Mouse (Mus musculus) gastrocnemius, postnatal 25 days (tissue): Measurements from ENCODE around the gene Hipk4. TPM values are rescaled to one million over a fixed set of nuclear protein-coding genes. Genes with fewer than 3 reads are reported as not detected.

ENCODE experiments used
- DNase-seq: peaks from one replicate; pipeline ENCODE4 v3.0.0; 2022
- total RNA-seq, 2 experiments: library from RNA; stranded (reverse); gene quantifications; 1 replicate in 1 of 2; 2 replicates in 1 of 2; pipeline ENCODE4 v1.2.3; 2021

Hipk4 gene
- total RNA-seq, 2 experiments from 2014 or later, result 0.13 to 0.18 TPM

DNA sequence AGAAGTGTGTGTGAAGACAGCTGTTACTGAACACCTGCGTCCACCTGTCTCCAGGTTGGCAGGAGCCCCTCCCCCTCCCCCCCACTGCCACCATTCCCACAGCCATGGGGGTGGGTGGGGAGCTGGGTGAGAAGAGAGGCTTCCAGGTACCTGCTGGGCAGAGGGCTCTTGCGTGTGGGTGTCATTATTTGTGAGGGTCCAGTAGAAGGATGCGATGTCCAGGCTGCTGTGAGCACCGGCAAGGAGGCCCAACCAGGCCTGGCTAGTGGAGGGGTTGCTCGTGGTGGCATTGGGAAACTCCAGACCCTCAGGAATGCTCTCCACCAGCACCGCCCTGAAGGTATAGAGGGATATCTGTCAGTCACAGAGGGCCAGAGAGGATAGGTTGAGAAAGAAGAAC, 17.9 kb downstream of the Hipk4 start:
- DNase-seq, result no peak

DNA sequence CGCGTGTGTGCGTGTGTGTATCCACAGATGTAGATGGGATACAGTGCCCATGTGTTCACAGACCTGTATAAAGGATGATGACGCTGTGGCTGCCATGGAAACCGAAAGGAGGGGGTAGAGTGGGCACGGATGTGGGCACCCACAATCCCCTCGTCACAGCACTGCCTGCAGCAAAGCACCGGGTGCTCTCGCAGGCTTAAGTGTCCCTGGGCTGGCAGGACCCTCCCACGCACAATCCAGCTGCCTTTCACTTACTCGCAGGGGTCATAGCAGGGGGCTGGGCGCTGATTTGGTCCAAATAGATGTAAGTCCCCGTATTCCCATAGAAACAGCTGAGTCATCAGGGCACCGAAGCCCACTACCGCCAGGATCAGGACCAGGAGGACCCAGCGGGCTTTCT, 18.4 kb downstream of the Hipk4 start:
- DNase-seq, result peak; percentile 43

DNA sequence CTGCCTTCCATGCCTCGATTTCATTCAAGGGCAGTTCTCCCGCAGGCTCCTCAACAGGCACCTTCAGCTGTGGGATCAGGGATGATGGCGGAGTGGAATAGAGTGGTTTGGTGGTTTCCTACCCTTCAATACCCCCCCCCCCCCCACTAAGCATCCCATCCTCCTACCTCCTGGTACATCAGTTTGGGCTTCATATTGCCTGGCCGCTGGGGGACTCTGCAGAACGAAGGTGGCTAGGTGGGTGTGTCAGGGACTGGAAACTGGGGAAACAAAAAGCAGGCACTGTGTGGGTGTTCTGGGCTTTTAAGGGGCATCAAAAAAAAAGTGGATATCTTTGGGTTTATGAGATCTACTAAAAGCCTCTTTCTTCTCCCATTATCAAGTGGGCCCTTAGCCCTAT, 18.9 kb downstream of the Hipk4 start:
- no peak for DNase-seq

- peak; percentile 76 for DNase-seq
Observed at GRCm38 (mm10) chr7:27542392-27543033, 19.4 kb downstream of the Hipk4 start.

DNA sequence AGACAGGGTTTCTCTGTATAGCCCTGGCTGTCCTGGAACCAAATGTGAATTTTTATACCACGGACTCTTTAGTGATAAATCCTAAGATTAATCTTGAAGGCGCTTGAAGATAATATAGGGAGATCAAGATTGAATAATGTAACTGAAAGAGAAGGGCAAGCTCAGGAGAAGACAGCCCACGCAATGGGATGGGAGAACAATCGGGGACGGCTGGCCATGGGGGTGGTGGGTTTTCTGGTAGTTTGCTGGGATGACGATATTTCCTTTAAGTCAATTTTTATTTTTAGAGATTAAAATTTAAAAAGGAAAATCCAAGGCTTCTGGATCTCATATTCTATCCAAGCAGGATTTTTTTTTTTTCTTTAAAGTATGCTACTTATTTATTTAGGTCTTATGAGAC, 20.0 kb downstream of the Hipk4 start:
- DNase-seq, result no peak

- no peak for DNase-seq
Observed at GRCm38 (mm10) chr7:27543851-27544250, 20.8 kb downstream of the Hipk4 start.

- no peak for DNase-seq
Observed at GRCm38 (mm10) chr7:27544675-27545370, 21.8 kb downstream of the Hipk4 start.

GRCm38 (mm10) chr7:27549597-27549996, 26.5 kb downstream of the Hipk4 start:
- no peak for DNase-seq

DNA sequence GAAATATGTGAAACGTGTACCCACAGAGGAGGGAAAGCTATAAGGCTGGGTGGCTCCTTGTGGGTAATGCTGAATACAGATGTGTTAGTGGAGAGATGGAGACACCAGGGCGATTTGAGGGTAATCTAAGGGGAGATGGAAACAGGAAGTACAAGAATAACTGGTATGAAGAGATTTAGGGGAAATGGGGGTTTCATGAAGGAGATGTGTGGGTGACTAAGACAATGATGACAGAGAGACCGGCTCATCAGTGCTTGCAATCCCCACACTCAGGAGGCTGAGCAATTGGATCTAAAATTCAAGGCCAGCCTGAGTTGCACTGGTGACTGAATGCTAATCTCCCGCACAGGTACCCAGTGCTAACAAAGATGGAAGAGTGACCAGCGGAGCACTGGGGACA, 29.0 kb downstream of the Hipk4 start:
- DNase-seq, result no peak

DNA sequence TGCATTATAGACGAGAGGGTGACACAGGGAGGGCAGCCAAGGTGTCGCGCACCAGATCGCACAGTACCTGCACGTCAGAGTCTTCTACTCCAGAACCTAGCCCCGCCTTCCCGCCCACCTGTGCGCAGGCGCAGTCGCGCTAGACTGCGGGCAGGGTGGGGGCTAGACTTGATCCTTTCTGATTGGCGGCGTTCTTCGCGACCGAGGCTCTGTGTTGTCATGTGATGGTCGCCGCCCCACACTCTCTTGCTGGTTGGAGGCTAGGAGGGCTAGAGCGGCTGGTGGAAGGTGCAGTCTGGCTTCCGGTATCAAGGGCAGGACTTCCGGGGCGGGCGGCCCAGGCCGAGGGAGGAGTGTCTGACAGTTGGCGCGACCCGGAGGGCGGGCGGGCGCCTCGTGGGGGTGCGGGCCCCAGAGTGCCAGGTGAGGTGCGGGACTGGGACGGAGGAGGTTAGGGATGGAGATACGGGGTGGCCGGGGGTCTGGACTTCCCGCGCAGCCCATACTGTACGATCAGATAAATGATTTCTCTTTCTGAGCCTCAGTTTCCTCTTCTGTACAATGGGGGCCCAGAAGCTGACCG, 30.0 kb downstream of the Hipk4 start, which contains the start of the genes Pld3 and 2310022A10Rik:
Pld3 (minus strand) TSS at position 288 of the 583 bp plus-strand sequence.
2310022A10Rik (plus strand) TSS at position 303 of the 583 bp plus-strand sequence.
- peak; percentile 96 for DNase-seq

- peak; percentile 85 for DNase-seq
Observed at GRCm38 (mm10) chr7:27560291-27560887, 37.3 kb downstream of the Hipk4 start.

GRCm38 (mm10) chr7:27560978-27561377, 37.9 kb downstream of the Hipk4 start:
- no peak for DNase-seq

DNA sequence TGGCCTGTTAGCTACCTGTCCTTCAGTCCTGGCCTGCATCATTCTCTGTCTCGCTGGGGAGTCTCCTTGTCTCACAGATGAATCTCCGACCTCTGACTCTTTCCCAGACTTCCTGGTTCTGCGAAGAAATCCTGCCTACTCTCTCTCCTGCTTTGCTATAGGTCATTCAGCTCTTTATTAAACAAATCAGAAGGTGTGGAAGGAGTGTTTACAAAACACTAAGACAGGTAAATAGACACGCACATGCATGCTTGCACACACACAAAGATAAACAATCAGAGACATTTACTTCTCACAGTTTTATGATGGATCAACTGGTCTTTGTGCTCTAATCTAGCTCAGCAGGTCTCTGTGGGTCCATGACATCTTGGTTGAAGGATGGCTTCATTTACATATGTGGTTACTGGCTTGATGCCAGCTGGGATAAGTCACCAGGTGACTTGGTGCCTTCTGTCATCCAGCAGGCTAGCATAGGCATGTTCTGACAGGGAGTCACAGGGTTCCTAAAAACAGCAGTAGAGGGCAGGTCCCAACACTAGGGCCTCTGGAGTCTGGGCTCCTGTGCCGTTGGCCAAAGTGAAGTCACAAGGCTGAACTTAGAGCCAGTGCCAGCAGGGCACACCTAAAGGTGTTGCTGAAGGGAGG, 46.6 kb downstream of the Hipk4 start:
- no peak for DNase-seq

DNA sequence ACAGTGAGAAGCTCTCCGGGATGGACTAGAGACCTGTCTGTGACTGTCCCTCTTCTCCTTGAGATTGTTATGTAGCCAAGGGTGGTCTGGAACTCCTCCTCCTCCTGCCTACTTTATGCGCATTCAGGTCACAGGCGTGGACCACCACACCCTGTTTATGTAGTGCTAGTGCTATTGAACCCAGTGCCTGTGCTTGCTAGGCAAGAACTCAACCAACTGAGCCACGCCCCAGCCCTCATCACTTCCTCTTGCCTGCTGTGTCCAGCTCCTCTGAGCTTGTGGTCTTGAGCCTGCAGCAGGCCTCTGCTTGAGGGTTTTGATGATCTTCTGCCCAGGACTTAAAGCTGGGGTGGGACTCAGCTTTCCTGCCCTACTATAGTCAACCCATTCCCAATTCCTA, 49.1 kb downstream of the Hipk4 start:
- DNase-seq, result no peak

DNA sequence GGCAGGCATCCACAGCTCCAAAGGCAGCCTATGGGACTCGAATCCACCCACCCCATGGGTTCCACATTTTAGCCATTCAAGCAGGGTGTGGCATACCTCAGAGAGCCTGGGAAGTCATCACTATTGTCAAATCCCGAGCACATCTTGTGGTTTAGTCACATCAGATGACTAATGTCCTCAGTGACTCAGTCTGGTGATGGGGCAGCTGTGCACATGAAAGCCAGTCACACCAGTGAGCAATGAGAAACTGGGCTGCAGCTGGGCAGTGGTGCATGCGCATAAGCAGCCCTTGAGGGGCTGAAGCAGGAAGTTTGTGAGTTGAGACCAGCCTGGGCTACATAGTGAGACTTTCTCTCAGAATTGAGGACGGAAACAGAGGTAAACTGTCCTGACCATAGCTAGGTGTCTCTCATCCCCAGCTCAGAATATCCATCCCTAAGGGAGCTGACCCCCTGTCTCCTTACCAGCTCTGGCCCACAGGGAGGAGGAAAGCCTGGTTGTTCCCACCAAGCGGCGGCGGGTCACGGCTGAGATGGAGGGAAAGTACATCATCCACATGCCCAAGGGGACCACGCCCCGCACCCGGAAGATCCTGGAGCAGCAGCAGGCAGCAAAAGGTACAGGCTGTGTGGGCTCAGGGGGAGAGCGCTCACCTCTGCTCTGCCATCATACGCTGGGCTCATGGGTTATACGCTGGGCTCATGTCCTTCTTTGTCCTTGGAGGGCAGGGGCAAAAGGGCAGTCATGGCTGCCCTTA, 51.2 kb downstream of the Hipk4 start:
- no peak for DNase-seq

DNA sequence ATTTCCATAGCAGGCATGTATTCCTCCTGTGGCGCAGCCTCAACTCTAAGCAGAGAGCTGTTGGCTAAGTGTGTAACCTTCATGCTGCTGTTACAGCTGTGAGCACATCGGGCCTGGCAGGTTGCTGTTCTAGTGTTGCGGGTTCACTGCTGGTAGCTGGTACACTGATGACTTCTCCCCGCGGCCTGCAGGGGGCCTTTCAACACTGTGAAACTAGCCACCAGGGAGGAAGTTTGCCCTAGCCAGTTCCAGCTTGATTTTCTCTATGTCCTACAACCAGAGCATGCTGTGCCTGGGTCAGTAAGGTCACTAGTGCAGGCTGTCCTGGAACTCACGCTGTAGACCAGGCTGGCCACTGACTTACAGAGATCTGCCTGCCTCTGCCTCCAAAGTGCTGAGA, 53.8 kb downstream of the Hipk4 start:
- DNase-seq, result peak; percentile 41

GRCm38 (mm10) chr7:27577589-27577988, 54.5 kb downstream of the Hipk4 start:
- DNase-seq, result no peak

GRCm38 (mm10) chr7:27578465-27578864, 55.4 kb downstream of the Hipk4 start:
- DNase-seq, result no peak

GRCm38 (mm10) chr7:27580380-27581174, 57.5 kb downstream of the Hipk4 start:
- no peak for DNase-seq
